Mouse (Mus musculus): ENCODE measurements around the gene Pdlim1. TPM values are rescaled to one million over a fixed set of nuclear protein-coding genes. Genes with fewer than 3 reads are reported as not detected.

Gene Pdlim1
- polyA plus RNA-seq, 1 experiment from 2014 or later = 71.2 TPM

DNA sequence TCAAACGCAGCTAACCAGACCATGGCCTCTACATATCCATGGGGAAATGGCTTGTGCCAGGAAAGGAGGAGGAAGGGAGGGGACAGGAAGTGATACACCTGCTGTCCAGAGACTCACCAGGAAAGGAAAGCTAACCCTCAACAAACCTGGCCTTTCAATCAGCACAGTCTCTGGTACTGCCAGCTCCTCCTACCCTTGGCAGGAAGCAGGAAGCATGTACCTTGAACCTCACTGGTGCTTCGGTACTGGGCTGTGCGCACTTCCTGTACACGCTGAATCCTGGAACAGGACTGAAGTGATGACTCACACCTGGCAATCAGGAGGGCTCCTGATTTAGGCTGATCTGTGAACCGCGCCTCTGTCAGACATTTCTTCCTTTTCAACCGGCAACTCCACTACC is 35.9 kb upstream of the Pdlim1 start:
- H3K9ac ChIP-seq (ENCODE audit: low read length) = no peak overlapping the region

DNA sequence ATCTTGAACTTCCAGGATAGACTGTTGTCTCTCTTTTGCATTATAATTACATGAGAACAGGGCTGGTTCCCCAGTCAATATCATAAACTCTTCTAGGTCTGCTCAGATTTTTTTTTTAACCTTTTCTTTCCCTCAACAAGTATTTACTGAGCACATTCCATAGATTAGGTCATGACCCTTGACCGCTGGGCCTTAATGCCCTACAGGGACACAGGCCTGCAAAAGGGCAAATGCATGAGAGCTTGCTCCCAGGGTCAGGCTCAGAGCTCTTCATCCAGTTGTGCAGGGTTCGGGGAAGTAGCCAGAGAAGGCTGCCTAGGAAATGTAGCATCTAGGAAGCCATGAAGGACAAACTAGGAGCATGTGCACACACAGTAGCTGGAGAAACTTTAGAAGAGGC is 35.0 kb upstream of the Pdlim1 start:
- H3K36me3 ChIP-seq (ENCODE audit: control insufficient read depth, insufficient read depth, low read length) = no peaks in the 10 kb centered on the region; the same call in 1 of the 2 replicates
- H3K4me3 ChIP-seq (ENCODE audit: low read depth, low read length) = no peak overlapping the region
- no peak overlapping the region for H3K9ac ChIP-seq (ENCODE audit: low read length)
- H3K27me3 ChIP-seq (ENCODE audit: control insufficient read depth, insufficient read depth, low read length) = no peaks in the 10 kb centered on the region
- WGBS = 59% methylated on average over 2 of the region's 2 CpGs
- DNase-seq (ENCODE audit: low spot score) = no peak
- no peaks in the 10 kb centered on the region for H3K9me3 ChIP-seq (ENCODE audit: control insufficient read depth, low read length)
- no peaks in the 10 kb centered on the region for H3K4me1 ChIP-seq (replicated peaks; ENCODE audit: control insufficient read depth, insufficient read depth, low read length)
- no peak overlapping the region for H3K4me2 ChIP-seq (ENCODE audit: low read depth, low read length, severe bottlenecking)
- no peak overlapping the region for H3K27ac ChIP-seq (ENCODE audit: low read depth, low read length)
- ATAC-seq (replicated peaks; ENCODE audit: low FRiP score) = no peak

More for the DNA sequence above, 35.9 kb upstream of the Pdlim1 start:
- H3K4me2 ChIP-seq (ENCODE audit: low read depth, low read length, severe bottlenecking) = no peak overlapping the region
- H3K4me3 ChIP-seq (ENCODE audit: low read depth, low read length) = no peak overlapping the region
- 90% methylated on average over 7 of the region's 7 CpGs for WGBS
- H3K27me3 ChIP-seq (ENCODE audit: control insufficient read depth, insufficient read depth, low read length) = no peaks in the 10 kb centered on the region
- ATAC-seq (replicated peaks; ENCODE audit: low FRiP score) (no peak), DNase-seq (ENCODE audit: low spot score) (no peak)
- no peak overlapping the region for H3K27ac ChIP-seq (ENCODE audit: low read depth, low read length)
- H3K9me3 ChIP-seq (ENCODE audit: control insufficient read depth, low read length) = no peaks in the 10 kb centered on the region
- H3K36me3 ChIP-seq (ENCODE audit: control insufficient read depth, insufficient read depth, low read length) = no peaks in the 10 kb centered on the region; the same call in 1 of the 2 replicates
- no peaks in the 10 kb centered on the region for H3K4me1 ChIP-seq (replicated peaks; ENCODE audit: control insufficient read depth, insufficient read depth, low read length)

DNA sequence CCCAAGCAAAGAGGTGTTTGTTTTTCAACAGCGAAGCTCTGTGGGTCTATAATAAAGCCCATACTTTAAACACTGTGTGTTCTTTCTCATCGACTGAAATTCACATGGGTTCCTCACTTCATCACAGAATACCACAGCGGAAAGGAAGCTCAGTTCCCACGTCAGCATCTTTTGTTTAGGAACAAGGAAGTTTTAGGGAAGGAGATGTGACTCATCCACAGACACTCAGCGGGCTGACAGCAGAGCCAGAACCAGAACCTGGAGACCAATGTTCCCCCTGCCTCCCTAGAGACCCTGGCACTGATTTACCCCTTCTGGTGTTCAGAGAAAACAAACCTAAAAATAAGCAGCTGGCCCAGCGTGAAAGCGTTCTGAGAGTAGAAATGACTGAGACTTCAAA is 33.8 kb upstream of the Pdlim1 start:
- DNase-seq (ENCODE audit: low spot score) (no peak), ATAC-seq (replicated peaks; ENCODE audit: low FRiP score) (no peak)
- H3K36me3 ChIP-seq (ENCODE audit: control insufficient read depth, insufficient read depth, low read length) = no peaks in the 10 kb centered on the region
- H3K9ac ChIP-seq (ENCODE audit: low read length) = no peak overlapping the region
- no peak overlapping the region for H3K4me2 ChIP-seq (ENCODE audit: low read depth, low read length, severe bottlenecking)
- H3K27me3 ChIP-seq (ENCODE audit: control insufficient read depth, insufficient read depth, low read length) = no peaks in the 10 kb centered on the region
- H3K9me3 ChIP-seq (ENCODE audit: control insufficient read depth, low read length) = no peaks in the 10 kb centered on the region
- no peak overlapping the region for H3K4me3 ChIP-seq (ENCODE audit: low read depth, low read length)
- no peaks in the 10 kb centered on the region for H3K4me1 ChIP-seq (replicated peaks; ENCODE audit: control insufficient read depth, insufficient read depth, low read length)
- 85% methylated on average over 7 of the region's 7 CpGs for WGBS
- H3K27ac ChIP-seq (ENCODE audit: low read depth, low read length) = no peak overlapping the region

DNA sequence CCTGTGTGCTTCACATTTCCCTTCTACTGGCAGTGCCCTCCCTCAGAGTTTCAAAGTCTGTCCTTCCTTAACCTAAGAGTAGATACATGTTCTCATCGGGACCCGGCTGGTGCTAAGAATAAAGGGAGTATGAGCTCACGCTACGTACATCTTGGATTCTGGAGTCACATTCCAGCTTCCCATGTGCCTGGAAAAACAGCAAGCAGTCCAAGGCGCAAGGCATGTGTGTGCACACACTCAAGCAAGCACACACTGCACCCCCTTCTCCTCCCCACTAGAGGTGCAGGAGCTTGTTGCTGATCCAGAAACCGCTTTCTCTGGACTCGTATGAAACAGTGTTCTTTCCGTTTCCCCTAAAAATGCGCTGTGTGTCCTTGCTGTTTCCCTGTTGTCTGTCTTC is 31.3 kb upstream of the Pdlim1 start:
- no peaks in the 10 kb centered on the region for H3K9me3 ChIP-seq (ENCODE audit: control insufficient read depth, low read length)
- H3K9ac ChIP-seq (ENCODE audit: low read length) = no peak overlapping the region
- no peak overlapping the region for H3K27ac ChIP-seq (ENCODE audit: low read depth, low read length)
- 86% methylated on average over 9 of the region's 9 CpGs for WGBS
- H3K4me3 ChIP-seq (ENCODE audit: low read depth, low read length) = no peak overlapping the region
- H3K27me3 ChIP-seq (ENCODE audit: control insufficient read depth, insufficient read depth, low read length) = no peaks in the 10 kb centered on the region
- no peaks in the 10 kb centered on the region for H3K36me3 ChIP-seq (ENCODE audit: control insufficient read depth, insufficient read depth, low read length)
- DNase-seq (ENCODE audit: low spot score) = no peak
- ATAC-seq (replicated peaks; ENCODE audit: low FRiP score) = no peak
- no peak overlapping the region for H3K4me2 ChIP-seq (ENCODE audit: low read depth, low read length, severe bottlenecking)
- H3K4me1 ChIP-seq (replicated peaks; ENCODE audit: control insufficient read depth, insufficient read depth, low read length) = no peaks in the 10 kb centered on the region

DNA sequence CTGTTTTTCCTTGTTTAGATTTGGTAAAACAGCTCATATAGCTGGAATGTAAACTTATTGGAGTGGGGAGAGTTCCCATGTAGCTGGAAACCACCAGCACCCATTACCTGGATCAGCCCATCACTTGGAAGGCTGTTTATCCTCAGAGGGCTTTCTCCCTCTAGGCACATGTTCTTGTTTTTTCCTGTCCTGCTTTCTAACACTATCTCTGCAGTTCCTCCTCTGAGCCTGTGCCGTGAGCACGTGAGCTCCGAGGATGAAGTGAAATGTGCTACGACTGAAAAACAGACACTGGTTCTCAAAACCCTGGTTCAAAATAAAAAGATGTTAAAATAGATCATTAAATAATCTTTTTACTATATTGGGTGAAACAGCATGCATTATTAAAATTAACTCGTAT is 30.8 kb upstream of the Pdlim1 start:
- Histone ChIP-seq H3K36me3 (ENCODE audit: control insufficient read depth, insufficient read depth, low read length) (no peaks in the 10 kb centered on the region), H3K4me3 (ENCODE audit: low read depth, low read length) (no peak overlapping the region), H3K4me2 (ENCODE audit: low read depth, low read length, severe bottlenecking) (no peak overlapping the region), H3K9ac (ENCODE audit: low read length) (no peak overlapping the region), H3K27me3 (ENCODE audit: control insufficient read depth, insufficient read depth, low read length) (no peaks in the 10 kb centered on the region), H3K9me3 (ENCODE audit: control insufficient read depth, low read length) (no peaks in the 10 kb centered on the region), H3K4me1 (replicated peaks; ENCODE audit: control insufficient read depth, insufficient read depth, low read length) (no peaks in the 10 kb centered on the region), H3K27ac (ENCODE audit: low read depth, low read length) (no peak overlapping the region)
- ATAC-seq (replicated peaks; ENCODE audit: low FRiP score) (no peak), DNase-seq (ENCODE audit: low spot score) (no peak)
- 89% methylated on average over 5 of the region's 5 CpGs for WGBS

DNA sequence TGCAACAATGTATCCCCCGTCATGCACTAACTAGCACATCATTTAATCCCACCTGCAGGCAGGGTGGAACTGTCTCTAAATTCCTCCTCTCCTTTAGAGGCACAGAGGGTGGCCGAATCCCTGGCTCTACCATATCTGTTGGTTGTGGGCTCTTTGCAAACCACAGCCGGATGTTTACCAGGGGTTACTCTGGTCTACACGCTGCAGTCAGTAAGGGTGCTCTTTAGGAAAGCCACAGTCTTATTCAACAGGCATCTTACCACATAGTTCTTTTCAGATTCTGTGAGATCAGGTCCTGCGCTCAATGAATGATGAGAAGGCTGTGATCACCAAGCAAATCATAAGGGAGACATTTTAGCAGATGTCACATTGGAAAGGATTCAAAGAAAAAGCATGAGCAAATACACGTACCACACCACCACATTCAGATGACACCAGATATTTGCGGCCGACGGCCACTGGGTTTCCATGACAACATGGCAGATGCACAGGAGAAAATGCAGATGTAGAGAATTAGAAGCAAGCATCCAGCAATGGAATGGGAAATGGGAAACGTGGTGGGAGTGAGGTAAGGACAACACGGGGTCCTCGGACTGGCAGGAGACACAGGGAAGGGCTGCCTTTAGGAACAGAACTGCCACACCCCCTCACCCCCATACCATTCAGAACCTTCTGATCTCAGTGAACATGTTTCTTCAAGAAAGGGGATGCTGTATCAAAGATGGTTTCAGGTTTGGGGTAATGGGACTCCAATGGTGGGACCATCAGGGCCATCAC is 28.5 kb upstream of the Pdlim1 start:
- H3K4me2 ChIP-seq (ENCODE audit: low read depth, low read length, severe bottlenecking) = no peak overlapping the region
- H3K9ac ChIP-seq (ENCODE audit: low read length) = no peak overlapping the region
- ATAC-seq (replicated peaks; ENCODE audit: low FRiP score) = no peak
- WGBS = 87% methylated on average over 12 of the region's 12 CpGs
- no peak overlapping the region for H3K4me3 ChIP-seq (ENCODE audit: low read depth, low read length)
- H3K9me3 ChIP-seq (ENCODE audit: control insufficient read depth, low read length) = no peaks in the 10 kb centered on the region
- H3K36me3 ChIP-seq (ENCODE audit: control insufficient read depth, insufficient read depth, low read length) = no peaks in the 10 kb centered on the region
- DNase-seq (ENCODE audit: low spot score) = no peak
- no peaks in the 10 kb centered on the region for H3K4me1 ChIP-seq (replicated peaks; ENCODE audit: control insufficient read depth, insufficient read depth, low read length)
- no peaks in the 10 kb centered on the region for H3K27me3 ChIP-seq (ENCODE audit: control insufficient read depth, insufficient read depth, low read length)
- H3K27ac ChIP-seq (ENCODE audit: low read depth, low read length) = no peak overlapping the region

DNA sequence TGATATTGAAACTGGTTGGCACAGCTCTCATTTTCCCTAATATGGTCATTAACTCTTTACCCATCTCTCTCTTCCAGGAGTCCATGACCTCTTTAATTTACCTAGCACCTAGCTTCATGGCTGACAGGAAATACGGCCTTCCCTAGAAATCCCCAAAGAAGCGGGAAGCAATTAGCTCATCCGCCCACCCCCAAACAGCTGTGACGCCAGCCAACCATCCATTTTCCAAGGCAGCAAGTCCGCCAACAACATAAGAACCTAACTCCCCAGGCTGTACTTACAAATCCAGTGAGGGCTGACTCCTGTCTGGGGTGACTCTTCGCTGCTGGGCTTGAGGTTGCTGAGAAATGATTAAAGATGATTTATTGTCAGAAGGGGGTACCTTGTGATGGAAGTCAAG is 27.5 kb upstream of the Pdlim1 start:
- Histone ChIP-seq H3K9ac (ENCODE audit: low read length) (no peak overlapping the region), H3K4me3 (ENCODE audit: low read depth, low read length) (no peak overlapping the region), H3K4me1 (replicated peaks; ENCODE audit: control insufficient read depth, insufficient read depth, low read length) (no peaks in the 10 kb centered on the region), H3K36me3 (ENCODE audit: control insufficient read depth, insufficient read depth, low read length) (no peaks in the 10 kb centered on the region), H3K27ac (ENCODE audit: low read depth, low read length) (no peak overlapping the region), H3K27me3 (ENCODE audit: control insufficient read depth, insufficient read depth, low read length) (no peaks in the 10 kb centered on the region), H3K4me2 (ENCODE audit: low read depth, low read length, severe bottlenecking) (no peak overlapping the region), H3K9me3 (ENCODE audit: control insufficient read depth, low read length) (no peaks in the 10 kb centered on the region)
- DNase-seq (ENCODE audit: low spot score) (no peak), ATAC-seq (replicated peaks; ENCODE audit: low FRiP score) (no peak)
- WGBS = 85% methylated on average over 6 of the region's 6 CpGs

DNA sequence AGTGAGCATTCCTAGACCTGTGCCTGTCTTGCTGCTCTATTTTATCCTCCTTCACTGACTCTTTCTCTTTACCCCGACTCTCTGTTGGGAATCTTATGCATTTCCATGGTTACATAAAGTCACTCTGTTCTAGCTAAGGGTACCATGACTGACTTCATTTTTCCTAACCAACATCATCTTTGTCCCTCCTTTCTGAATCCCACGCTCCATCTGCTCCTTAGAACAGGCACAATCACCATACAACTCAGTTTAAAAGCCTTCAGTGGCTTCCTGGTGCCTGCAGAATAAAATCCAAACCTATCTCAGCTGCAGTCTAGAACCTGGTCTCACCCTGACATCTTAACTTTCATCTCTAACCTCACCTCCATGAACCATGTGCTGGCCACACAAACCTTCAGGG is 26.9 kb upstream of the Pdlim1 start:
- no peak for ATAC-seq (replicated peaks; ENCODE audit: low FRiP score)
- H3K27me3 ChIP-seq (ENCODE audit: control insufficient read depth, insufficient read depth, low read length) = no peaks in the 10 kb centered on the region
- no peak for DNase-seq (ENCODE audit: low spot score)
- no peaks in the 10 kb centered on the region for H3K4me1 ChIP-seq (replicated peaks; ENCODE audit: control insufficient read depth, insufficient read depth, low read length)
- H3K27ac ChIP-seq (ENCODE audit: low read depth, low read length) = no peak overlapping the region
- no peak overlapping the region for H3K4me3 ChIP-seq (ENCODE audit: low read depth, low read length)
- no peak overlapping the region for H3K9ac ChIP-seq (ENCODE audit: low read length)
- WGBS = 81% methylated on average over 2 of the region's 2 CpGs
- H3K9me3 ChIP-seq (ENCODE audit: control insufficient read depth, low read length) = no peaks in the 10 kb centered on the region
- no peaks in the 10 kb centered on the region for H3K36me3 ChIP-seq (ENCODE audit: control insufficient read depth, insufficient read depth, low read length)
- no peak overlapping the region for H3K4me2 ChIP-seq (ENCODE audit: low read depth, low read length, severe bottlenecking)

DNA sequence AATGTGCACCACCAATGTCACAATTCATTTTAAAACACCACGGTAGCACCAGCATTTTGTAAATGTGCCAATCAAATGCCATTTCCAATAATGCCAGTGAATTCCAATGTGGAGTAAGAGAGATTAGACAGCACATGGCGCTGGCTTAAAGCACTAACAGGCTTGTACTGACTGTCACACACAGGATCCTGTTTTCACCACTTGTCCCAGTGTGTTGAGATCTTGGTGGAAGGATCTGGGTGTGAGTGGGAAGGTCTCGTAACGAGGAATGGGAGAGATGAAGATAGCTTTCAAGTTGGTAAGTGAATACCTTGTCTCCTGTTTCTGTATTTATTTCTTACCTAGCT is 26.1 kb upstream of the Pdlim1 start:
- H3K27ac ChIP-seq (ENCODE audit: low read depth, low read length) = no peak overlapping the region
- H3K9me3 ChIP-seq (ENCODE audit: control insufficient read depth, low read length) = no peaks in the 10 kb centered on the region
- H3K9ac ChIP-seq (ENCODE audit: low read length) = no peak overlapping the region
- no peaks in the 10 kb centered on the region for H3K27me3 ChIP-seq (ENCODE audit: control insufficient read depth, insufficient read depth, low read length)
- 76% methylated on average over 4 of the region's 4 CpGs for WGBS
- no peaks in the 10 kb centered on the region for H3K4me1 ChIP-seq (replicated peaks; ENCODE audit: control insufficient read depth, insufficient read depth, low read length)
- no peaks in the 10 kb centered on the region for H3K36me3 ChIP-seq (ENCODE audit: control insufficient read depth, insufficient read depth, low read length)
- no peak for ATAC-seq (replicated peaks; ENCODE audit: low FRiP score)
- DNase-seq (ENCODE audit: low spot score) = no peak
- H3K4me2 ChIP-seq (ENCODE audit: low read depth, low read length, severe bottlenecking) = no peak overlapping the region
- no peak overlapping the region for H3K4me3 ChIP-seq (ENCODE audit: low read depth, low read length)

All from forebrain, embryonic 11.5 days (tissue).